Mouse (Mus musculus) forebrain, embryonic 11.5 days (tissue): ENCODE data around the gene Nol3. TPM values are rescaled to one million over a fixed set of nuclear protein-coding genes. Genes with fewer than 3 reads are reported as not detected.
"Not testable (repeated sequence)": the region's sequence is repeated elsewhere in the genome, so short reads cannot be mapped to it uniquely, and the experiment has no call there.

ENCODE experiments used
- ATAC-seq: fragments of 200-750 bp; cut with Nextera tagmentation; replicated peaks from 2 replicates; pipeline ENCODE4 v1.8.0; 2017; ENCODE audit warnings: moderate TSS enrichment; ENCODE audit not compliant: low FRiP score
- DNase-seq: peaks from one replicate; pipeline ENCODE4 v3.0.0-alpha.2; 2017; ENCODE audit warnings: low spot score
- H3K27ac ChIP-seq: fragments of 300-500 bp; sonication (generic); 2 replicates; pipeline ENCODE4 v1.5.1; 2014; ENCODE audit warnings: low read depth, low read length
- H3K27me3 ChIP-seq: fragments of 300-500 bp; sonication (generic); 2 replicates; pipeline ENCODE4 v1.6.1; 2014; ENCODE audit warnings: mild to moderate bottlenecking, low read length, mixed read lengths; ENCODE audit not compliant: control insufficient read depth, insufficient read depth
- H3K36me3 ChIP-seq: fragments of 300-500 bp; sonication (generic); 2 replicates; pipeline ENCODE4 v1.6.1; 2014; ENCODE audit warnings: mild to moderate bottlenecking, low read length, moderate library complexity, mixed read lengths; ENCODE audit not compliant: control insufficient read depth, insufficient read depth
- H3K4me1 ChIP-seq: fragments of 300-500 bp; sonication (generic); replicated peaks from 2 replicates; pipeline ENCODE4 v1.6.1; 2014; ENCODE audit warnings: low read length, mixed read lengths; ENCODE audit not compliant: control insufficient read depth, insufficient read depth
- H3K4me2 ChIP-seq: fragments of 300-500 bp; sonication (generic); 2 replicates; pipeline ENCODE4 v1.6.1; 2014; ENCODE audit warnings: low read depth, mild to moderate bottlenecking, low read length, moderate library complexity, mixed read lengths; ENCODE audit not compliant: severe bottlenecking
- H3K4me3 ChIP-seq: fragments of 300-500 bp; sonication (generic); 2 replicates; pipeline ENCODE4 v1.5.1; 2014; ENCODE audit warnings: low read depth, low read length
- H3K9ac ChIP-seq: fragments of 300-500 bp; sonication (generic); 2 replicates; pipeline ENCODE4 v1.6.1; 2014; ENCODE audit warnings: low read length
- H3K9me3 ChIP-seq: fragments of 300-500 bp; sonication (generic); 2 replicates; pipeline ENCODE4 v1.6.1; 2016; ENCODE audit warnings: low read length, mixed read lengths; ENCODE audit not compliant: control insufficient read depth
- WGBS: fragments of 180-500 bp; shearing (Covaris S2); extraction: QIAGEN DNeasy Blood & Tissue Kit; methylation state at CpG from one replicate; pipeline ENCODE4 v1.1.7; 2014; 5-methylcytosine and 5-hydroxymethylcytosine counted together
- polyA plus RNA-seq: library from polyadenylated mRNA; unstranded; fragments of >200 nt; fragmentation: Nextera tagmentation; extraction: Ambion mirVana; gene quantifications from 2 replicates; pipeline ENCODE4 v1.2.1, GENCODE M21; 2014

The Nol3 gene
- polyA plus RNA-seq, 1 experiment from 2014 or later, result 1.6 TPM

DNA sequence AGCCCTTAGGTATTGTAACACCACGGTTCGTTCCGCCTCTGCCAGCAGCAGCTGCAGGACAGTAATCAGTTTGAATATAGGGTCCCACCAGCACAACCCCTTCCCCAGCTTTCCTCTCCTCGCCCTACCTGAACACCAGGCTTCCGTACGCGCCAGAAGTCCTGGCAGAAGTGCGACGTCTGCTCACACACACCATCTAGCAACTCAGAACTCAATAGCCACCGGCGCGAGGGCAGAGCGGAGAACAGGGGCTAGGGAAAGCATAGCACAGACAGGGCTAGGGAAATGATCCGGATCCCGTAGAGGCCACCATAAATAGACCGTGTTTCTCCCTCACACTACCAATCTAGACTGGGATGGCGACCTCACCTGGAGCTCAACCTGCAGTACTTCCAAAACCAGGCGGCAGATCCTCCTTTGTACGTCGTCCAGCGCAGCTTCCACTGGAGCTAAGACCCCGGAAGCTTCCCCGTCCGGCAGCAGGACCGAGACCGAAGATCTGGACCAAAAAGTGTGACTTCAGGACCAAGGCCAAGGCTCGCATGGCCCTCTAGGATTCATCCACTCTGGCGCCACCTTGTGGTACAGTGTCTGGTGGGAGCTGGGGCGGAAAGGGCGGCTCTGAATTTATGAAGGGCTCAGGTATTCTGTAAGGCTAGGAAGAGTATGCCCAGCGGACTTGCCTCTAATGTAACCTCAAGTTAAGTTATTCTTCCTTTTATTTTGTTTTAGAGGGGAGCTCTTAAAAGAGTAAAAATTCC lies 14.8 kb downstream of the Nol3 start:
- H3K36me3 ChIP-seq, result no peaks in the 10 kb centered on the region
- no peak overlapping the region for H3K9ac ChIP-seq
- DNase-seq (peak; percentile 92), ATAC-seq (no peak)
- no peaks in the 10 kb centered on the region for H3K9me3 ChIP-seq
- H3K27ac ChIP-seq, result no peak overlapping the region
- WGBS, result 6% methylated on average over 31 of the region's 31 CpGs
- peak overlapping the region; percentile 74; the same call in 1 of the 2 replicates for H3K4me2 ChIP-seq
- peaks cover 13% of the 10 kb centered on the region for H3K4me1 ChIP-seq
- peak overlapping the region; percentile 39 for H3K4me3 ChIP-seq
- H3K27me3 ChIP-seq, result peaks cover 9% of the 10 kb centered on the region

DNA sequence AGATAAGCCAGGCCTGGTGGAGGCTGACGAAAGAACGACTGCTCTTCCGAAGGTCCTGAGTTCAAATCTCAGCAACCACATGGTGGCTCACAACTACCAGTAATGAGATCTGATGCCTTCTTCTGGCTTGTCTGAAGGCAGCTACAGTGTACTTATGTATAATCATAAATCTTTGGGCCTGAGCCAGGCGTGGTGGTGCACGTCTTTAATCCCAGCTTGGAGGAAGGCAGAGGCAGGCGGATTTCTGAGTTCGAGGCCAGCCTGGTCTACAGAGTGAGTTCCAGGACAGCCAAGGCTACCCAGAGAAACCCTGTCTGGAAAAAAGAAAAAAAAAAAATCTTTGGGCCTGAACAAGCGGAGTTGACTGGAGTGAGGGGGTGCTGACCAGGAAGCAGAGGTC lies 15.4 kb downstream of the Nol3 start:
- WGBS, result 85% methylated on average over 8 of the region's 8 CpGs
- H3K27ac ChIP-seq, ATAC-seq, H3K4me3 ChIP-seq, H3K27me3 ChIP-seq, H3K36me3 ChIP-seq, H3K9me3 ChIP-seq, H3K4me2 ChIP-seq, H3K9ac ChIP-seq: not testable (repeated sequence)
- peaks cover 13% of the 10 kb centered on the region for H3K4me1 ChIP-seq
- peak; percentile 43 for DNase-seq

DNA sequence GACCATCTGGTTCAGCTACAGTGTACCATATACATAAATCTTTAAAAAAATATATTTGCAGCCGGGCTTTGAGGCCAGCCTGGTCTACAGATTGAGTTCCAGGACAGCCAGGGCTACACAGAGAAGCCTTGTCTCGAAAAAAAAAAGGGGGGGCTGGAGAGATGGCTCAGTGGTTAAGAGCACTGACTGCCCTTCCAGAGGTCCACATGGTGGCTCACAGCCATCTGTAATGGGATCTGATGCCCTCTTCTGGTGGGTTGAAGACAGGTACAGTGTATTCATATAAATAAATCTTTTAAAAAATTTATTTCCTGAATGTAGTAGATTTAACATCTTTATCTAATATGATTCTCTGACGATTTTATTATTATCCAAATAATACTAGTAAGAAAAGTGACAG lies 15.9 kb downstream of the Nol3 start:
- peak; percentile 43 for DNase-seq
- H3K4me1 ChIP-seq, result peaks cover 13% of the 10 kb centered on the region
- not testable (repeated sequence) for H3K27ac ChIP-seq, H3K27me3 ChIP-seq, ATAC-seq, H3K9ac ChIP-seq, H3K9me3 ChIP-seq, H3K4me2 ChIP-seq, H3K36me3 ChIP-seq, H3K4me3 ChIP-seq
- 68% methylated on average over 3 of the region's 3 CpGs for WGBS

DNA sequence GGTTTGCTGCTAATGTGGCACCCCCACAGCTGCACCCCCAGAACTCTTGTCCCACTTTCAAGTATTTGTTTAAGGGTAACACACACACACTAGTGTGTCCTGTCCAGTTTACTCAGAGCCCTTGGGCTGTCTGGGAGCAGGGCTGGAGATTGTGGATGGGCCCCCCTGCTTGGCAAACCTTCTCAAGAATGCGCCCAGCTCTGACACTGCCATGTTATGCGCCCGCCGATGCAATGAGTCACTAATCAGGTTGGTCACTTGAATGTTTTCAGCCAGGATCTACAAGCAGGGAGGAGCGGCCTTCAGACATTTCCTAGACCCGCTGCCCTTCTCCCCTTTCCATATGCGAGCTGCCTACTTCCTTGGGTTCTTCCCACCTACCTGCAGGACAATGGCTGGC lies 16.5 kb downstream of the Nol3 start:
- no peaks in the 10 kb centered on the region for H3K9me3 ChIP-seq
- DNase-seq (peak; percentile 50), ATAC-seq (no peak)
- peaks cover 9% of the 10 kb centered on the region for H3K27me3 ChIP-seq
- 85% methylated on average over 7 of the region's 7 CpGs for WGBS
- no peak overlapping the region for H3K27ac ChIP-seq
- H3K4me3 ChIP-seq, result no peak overlapping the region
- no peak overlapping the region for H3K4me2 ChIP-seq
- no peaks in the 10 kb centered on the region for H3K36me3 ChIP-seq
- H3K4me1 ChIP-seq, result peaks cover 13% of the 10 kb centered on the region
- no peak overlapping the region for H3K9ac ChIP-seq

DNA sequence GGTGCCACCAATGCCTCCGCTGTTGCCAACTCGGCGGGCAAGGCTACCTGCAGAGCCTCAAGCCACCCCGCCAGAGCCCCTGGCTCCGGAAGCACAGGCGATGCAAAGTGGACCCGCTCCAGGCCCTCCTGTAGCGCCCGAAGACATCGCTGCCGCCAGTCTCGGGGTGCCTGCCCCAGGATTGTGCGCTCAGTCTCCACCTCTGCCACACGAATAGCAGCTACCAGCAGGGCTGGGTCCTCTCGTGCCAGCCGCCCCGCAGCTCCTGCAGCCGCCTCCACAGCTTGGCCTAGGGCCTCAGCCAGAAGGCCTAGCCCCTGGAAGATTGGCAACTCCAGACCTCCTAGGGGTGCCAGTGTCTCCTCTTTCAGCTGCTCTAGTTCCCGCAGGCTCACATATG lies 17.5 kb downstream of the Nol3 start:
- no peak overlapping the region for H3K4me2 ChIP-seq
- peaks cover 9% of the 10 kb centered on the region for H3K27me3 ChIP-seq
- no peaks in the 10 kb centered on the region for H3K9me3 ChIP-seq
- H3K4me3 ChIP-seq, result no peak overlapping the region
- H3K4me1 ChIP-seq, result peaks cover 13% of the 10 kb centered on the region
- H3K9ac ChIP-seq, result no peak overlapping the region
- H3K36me3 ChIP-seq, result no peaks in the 10 kb centered on the region
- ATAC-seq (no peak), DNase-seq (peak; percentile 61)
- WGBS, result 69% methylated on average over 19 of the region's 19 CpGs
- H3K27ac ChIP-seq, result no peak overlapping the region

DNA sequence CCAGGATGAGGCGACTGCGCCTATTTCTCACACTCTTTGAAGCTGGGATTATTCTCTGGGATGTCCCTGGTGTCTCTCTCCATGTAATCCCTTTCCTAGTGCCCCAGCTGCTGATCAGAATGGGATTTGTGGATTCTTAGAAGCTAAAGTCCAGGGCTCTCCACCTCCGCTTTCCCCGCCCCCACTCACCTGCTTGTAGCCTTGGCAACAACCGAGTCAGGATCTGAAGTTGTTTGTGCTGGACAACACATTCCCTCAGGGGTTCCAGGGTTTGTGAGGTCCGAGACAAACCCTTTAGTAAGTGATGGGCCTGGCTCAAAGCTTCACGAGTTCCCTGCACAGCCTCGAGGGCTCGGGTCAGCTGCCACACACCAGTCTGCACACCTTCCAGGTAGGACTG lies 18.8 kb downstream of the Nol3 start:
- ATAC-seq (no peak), DNase-seq (peak; percentile 46)
- no peak overlapping the region for H3K9ac ChIP-seq
- no peak overlapping the region for H3K4me2 ChIP-seq
- H3K27me3 ChIP-seq, result peaks cover 9% of the 10 kb centered on the region
- no peaks in the 10 kb centered on the region for H3K36me3 ChIP-seq
- H3K27ac ChIP-seq, result no peak overlapping the region
- H3K4me3 ChIP-seq, result no peak overlapping the region
- no peaks in the 10 kb centered on the region for H3K9me3 ChIP-seq
- peaks cover 19% of the 10 kb centered on the region for H3K4me1 ChIP-seq
- 60% methylated on average over 9 of the region's 9 CpGs for WGBS

DNA sequence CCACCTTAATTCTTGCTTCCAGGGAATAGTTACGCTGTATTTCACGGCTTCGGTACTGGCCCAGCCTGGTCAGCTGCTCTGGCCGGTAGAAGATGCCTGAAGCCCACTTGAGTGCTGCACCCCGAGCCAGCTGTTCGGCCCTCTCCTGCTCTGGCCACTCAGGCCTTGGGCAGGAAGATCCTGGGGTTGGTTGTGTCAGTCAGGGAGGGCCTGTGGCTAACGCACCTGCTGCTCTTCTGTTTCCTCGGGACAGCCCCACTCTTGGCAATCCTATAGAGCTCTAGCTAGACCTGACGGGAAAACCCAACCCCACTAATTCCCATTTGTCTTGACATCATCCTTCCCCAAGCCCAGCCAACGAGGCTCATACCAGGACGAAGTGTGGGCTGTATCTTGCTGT lies 19.3 kb downstream of the Nol3 start:
- Histone ChIP-seq H3K4me3 (no peak overlapping the region), H3K9ac (no peak overlapping the region), H3K4me1 (peaks cover 14% of the 10 kb centered on the region), H3K27ac (no peak overlapping the region), H3K27me3 (peaks cover 7% of the 10 kb centered on the region), H3K36me3 (peaks cover 1% of the 10 kb centered on the region; the same call in 1 of the 2 replicates), H3K9me3 (no peaks in the 10 kb centered on the region), H3K4me2 (no peak overlapping the region)
- WGBS, result 73% methylated on average over 11 of the region's 11 CpGs
- DNase-seq, result peak; percentile 45
- ATAC-seq, result no peak

DNA sequence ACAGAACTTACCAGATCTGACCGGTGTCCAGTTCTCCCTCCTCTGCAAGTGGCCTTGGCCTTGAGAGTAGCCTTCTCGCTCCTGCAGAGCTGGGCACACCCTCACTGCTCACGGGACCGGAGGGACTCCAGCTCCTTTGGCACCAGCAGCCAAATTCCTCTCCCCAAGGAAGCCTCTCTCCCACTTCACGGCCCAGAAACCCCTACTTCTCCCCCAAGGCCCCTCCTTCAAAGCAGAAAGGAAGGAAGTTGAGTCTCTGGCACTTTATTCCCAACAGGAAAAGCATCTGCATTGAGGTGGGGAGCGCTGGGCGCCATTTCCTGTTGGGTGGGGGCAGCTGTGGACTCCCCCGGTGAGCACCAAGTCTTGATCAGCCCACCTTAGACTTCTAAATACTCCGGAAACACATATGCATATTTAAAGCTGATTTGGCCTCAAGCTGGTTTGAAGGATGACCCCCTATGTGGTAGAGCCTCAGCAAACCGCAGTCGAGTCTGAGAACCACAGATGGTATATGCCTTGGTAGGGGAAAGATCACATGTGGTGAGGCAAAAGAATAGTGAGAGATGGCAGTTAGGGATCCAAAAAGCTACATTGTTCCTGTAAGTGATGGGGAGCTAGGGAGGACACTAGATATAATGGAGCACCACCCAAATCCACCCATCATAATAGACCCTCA lies 20.1 kb downstream of the Nol3 start, which contains the start of gene Exoc3l:
TSS of gene Exoc3l (minus strand) at position 207 of the 679 bp plus-strand sequence.
- Histone ChIP-seq H3K9ac (no peak within 1 kb of the TSS), H3K4me3 (no peak within 1 kb of the TSS), H3K27me3 (no peaks in the 10 kb centered on the region), H3K27ac (no peak within 1 kb of the TSS), H3K4me1 (peaks cover 10% of the 10 kb centered on the region), H3K9me3 (no peaks in the 10 kb centered on the region), H3K4me2 (peak within 1 kb of the TSS; percentile 94; the same call in 1 of the 2 replicates), H3K36me3 (peaks cover 6% of the 10 kb centered on the region)
- DNase-seq, result no peak
- no peak for ATAC-seq
- 77% methylated on average over 11 of the region's 11 CpGs for WGBS
